Comparison of ENCODE assay signal across 26 mouse cellular contexts in the genomic region with DNA sequence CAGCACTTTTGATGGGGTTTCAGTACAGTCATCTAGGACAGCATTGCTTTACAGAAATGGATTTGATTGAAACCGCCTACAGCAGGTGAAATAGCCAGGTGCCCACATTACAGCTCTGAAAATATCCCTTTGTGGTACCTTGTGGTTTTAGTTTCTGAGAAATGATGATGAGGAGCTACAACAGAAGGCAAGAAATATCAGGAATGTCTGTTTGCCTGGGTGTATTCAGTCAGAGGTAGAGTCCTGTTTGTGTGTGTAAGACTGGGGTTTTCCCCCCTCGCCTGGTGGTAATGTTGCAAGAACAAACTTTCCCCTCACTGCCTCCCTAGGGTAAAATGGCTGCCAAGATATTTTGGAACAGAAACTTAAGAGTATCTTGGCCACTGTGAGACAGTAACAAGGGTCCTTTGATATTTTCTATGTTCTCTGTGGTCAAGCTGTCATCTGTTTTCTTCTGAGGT.
DNase-seq lines count a peak whose midpoint lies in the region; ATAC-seq lines count a peak whose summit lies in the region.
"Had no signal": no experiment of that assay in that cellular context is flagged by ENCODE, and none has a peak within 500 bp of the region (broad histone marks: within the 10 kb centered on the region; RNA-seq: fewer than 3 reads in every experiment).

No protein-coding gene starts in this region.

- no peak overlapping the region for H3K4me3 ChIP-seq in hindbrain, embryonic 16.5 days (ENCODE audit: low read length)
- no peak overlapping the region for H3K4me3 ChIP-seq in hindbrain, embryonic 10.5 days
- H3K4me3 ChIP-seq: embryonic facial prominence, embryonic 15.5 days; forebrain, embryonic 10.5 days; heart, embryonic 13.5 days; limb, embryonic 10.5 days; megakaryocyte, embryonic 14.5 days; neural tube, embryonic 13.5 days had no signal

- DNase-seq in adrenal gland, postnatal 10 days: peak; percentile 40
- no peak for DNase-seq in adrenal gland, postnatal 4 days (ENCODE audit: low spot score in 2 of 2)
- DNase-seq in 3134 (ENCODE audit: extremely low read depth, insufficient read length, low spot score) (peak; percentile 65), NIH3T3 (ENCODE audit: low read depth) (peak; percentile 96)
- DNase-seq in heart, postnatal 36 days: peak; percentile 4 to 11
- no peak for DNase-seq in testis, postnatal 14 days (ENCODE audit: low spot score)
- no peak for DNase-seq in hindbrain, embryonic 10.5 days (ENCODE audit: low spot score)
- DNase-seq: B cell, adult 2 months; cerebellum, postnatal 10 days; embryo, embryonic 11 days; gastrocnemius, postnatal 10 days; kidney, adult 9 months; kidney, postnatal 25 days; liver, postnatal 0 days; lung, postnatal 10 days; midbrain, embryonic 14.5 days; thymus, adult 18-20 months; thymus, postnatal 4 days had no signal

- H3K9ac ChIP-seq in hindbrain, embryonic 16.5 days (ENCODE audit: low read depth, low read length): no peak overlapping the region
- H3K9ac ChIP-seq: embryonic facial prominence, embryonic 15.5 days; heart, embryonic 13.5 days; liver, postnatal 0 days; neural tube, embryonic 13.5 days had no signal

- WGBS in hindbrain, embryonic 16.5 days: 88% methylated on average over 2 of the region's 2 CpGs
- 89% methylated on average over 2 of the region's 2 CpGs for WGBS in hindbrain, embryonic 10.5 days

- H3K4me2 ChIP-seq in hindbrain, embryonic 16.5 days (ENCODE audit: low read length): no peak overlapping the region
- H3K4me2 ChIP-seq: embryonic facial prominence, embryonic 15.5 days; heart, embryonic 13.5 days; neural tube, embryonic 13.5 days had no signal

- no peak for ATAC-seq in hindbrain, embryonic 16.5 days
- ATAC-seq: liver, postnatal 0 days; Patski had no signal

- no peaks in the 10 kb centered on the region for H3K36me3 ChIP-seq in hindbrain, embryonic 16.5 days (ENCODE audit: control insufficient read depth, insufficient read depth, low read length)
- H3K36me3 ChIP-seq in hindbrain, embryonic 10.5 days: no peaks in the 10 kb centered on the region
- H3K36me3 ChIP-seq: embryonic facial prominence, embryonic 15.5 days; forebrain, embryonic 10.5 days; heart, embryonic 13.5 days; limb, embryonic 10.5 days; neural tube, embryonic 13.5 days had no signal

- H3K9me3 ChIP-seq in hindbrain, embryonic 16.5 days (ENCODE audit: control insufficient read depth, low read length): no peaks in the 10 kb centered on the region
- H3K9me3 ChIP-seq in hindbrain, embryonic 10.5 days: no peaks in the 10 kb centered on the region
- H3K9me3 ChIP-seq: embryonic facial prominence, embryonic 15.5 days; forebrain, embryonic 10.5 days; heart, embryonic 13.5 days; limb, embryonic 10.5 days; megakaryocyte, embryonic 14.5 days; neural tube, embryonic 13.5 days had no signal

- intact Hi-C loops in heart, postnatal 36 days (cut with DNase I): no loop called here

- no peaks in the 10 kb centered on the region for H3K27me3 ChIP-seq in hindbrain, embryonic 16.5 days (replicated peaks; ENCODE audit: control insufficient read depth, insufficient read depth, low read length)
- no peaks in the 10 kb centered on the region for H3K27me3 ChIP-seq in hindbrain, embryonic 10.5 days (ENCODE audit: insufficient read depth, poor library complexity, severe bottlenecking)
- H3K27me3 ChIP-seq: embryonic facial prominence, embryonic 15.5 days; heart, embryonic 13.5 days; neural tube, embryonic 13.5 days; Patski had no signal

- H3K27ac ChIP-seq in hindbrain, embryonic 16.5 days (ENCODE audit: low read depth, low read length): no peak overlapping the region
- H3K27ac ChIP-seq in hindbrain, embryonic 10.5 days: no peak overlapping the region
- H3K27ac ChIP-seq: embryonic facial prominence, embryonic 15.5 days; forebrain, embryonic 10.5 days; heart, embryonic 13.5 days; limb, embryonic 10.5 days; neural tube, embryonic 13.5 days had no signal

- no peaks in the 10 kb centered on the region for H3K4me1 ChIP-seq in hindbrain, embryonic 16.5 days (ENCODE audit: control insufficient read depth, insufficient read depth, low read depth, low read length)
- H3K4me1 ChIP-seq in hindbrain, embryonic 10.5 days (replicated peaks): no peaks in the 10 kb centered on the region
- H3K4me1 ChIP-seq: embryonic facial prominence, embryonic 15.5 days; forebrain, embryonic 10.5 days; heart, embryonic 13.5 days; limb, embryonic 10.5 days; neural tube, embryonic 13.5 days had no signal

Comparison
In these comparisons a context has a peak if more than half of its experiments do, and no peak if none do; other contexts are left out.
1. DNase-seq: peak in adrenal gland, postnatal 10 days (single experiment), 3134 (single experiment), NIH3T3 (single experiment) and heart, postnatal 36 days (2 of 2); none in adrenal gland, postnatal 4 days (0 of 2), testis, postnatal 14 days (single experiment) and hindbrain, embryonic 10.5 days (single experiment).